Mouse (Mus musculus) ES-Bruce4 (cell line): ENCODE results near the gene Dirc2. TPM values are rescaled to one million over a fixed set of nuclear protein-coding genes. Genes with fewer than 3 reads are reported as not detected.

ENCODE experiments used
- H3K27ac ChIP-seq: 2 replicates; pipeline ENCODE4 v1.5.1; 2012; ENCODE audit warnings: low read length, inconsistent platforms; ENCODE audit not compliant: insufficient read depth
- H3K27me3 ChIP-seq: 2 replicates; pipeline ENCODE4 v1.6.1; 2012; ENCODE audit warnings: mild to moderate bottlenecking, low read length, inconsistent platforms; ENCODE audit not compliant: control insufficient read depth, poor library complexity, insufficient read depth, severe bottlenecking
- H3K36me3 ChIP-seq: 2 replicates; pipeline ENCODE4 v1.6.1; 2012; ENCODE audit warnings: inconsistent platforms, mild to moderate bottlenecking, low read length, moderate library complexity; ENCODE audit not compliant: control insufficient read depth, poor library complexity, insufficient read depth, severe bottlenecking
- H3K4me1 ChIP-seq: one replicate; pipeline ENCODE4 v1.8.1; 2011; ENCODE audit warnings: low read length; ENCODE audit not compliant: control insufficient read depth, insufficient read depth
- H3K4me3 ChIP-seq: 2 replicates; pipeline ENCODE4 v1.5.1; 2011; ENCODE audit warnings: low read depth, mild to moderate bottlenecking, low read length
- H3K9ac ChIP-seq: 2 replicates; pipeline ENCODE4 v1.6.1; 2012; ENCODE audit warnings: low read depth, mild to moderate bottlenecking, inconsistent platforms; ENCODE audit not compliant: poor library complexity, severe bottlenecking
- H3K9me3 ChIP-seq: replicated peaks from 2 replicates; pipeline ENCODE4 v1.6.1; 2012; ENCODE audit warnings: mild to moderate bottlenecking, low read length, inconsistent platforms; ENCODE audit not compliant: control insufficient read depth, poor library complexity, insufficient read depth, severe bottlenecking
- CTCF ChIP-seq: IDR thresholded peaks from one replicate; pipeline ENCODE4 v1.8.1; 2011; ENCODE audit warnings: low read depth, low read length
- EP300 ChIP-seq: IDR thresholded peaks from 2 replicates; pipeline ENCODE4 v1.6.1; 2011; ENCODE audit warnings: low read depth, low read length; ENCODE audit not compliant: insufficient read depth
- POLR2A ChIP-seq: IDR thresholded peaks from one replicate; pipeline ENCODE4 v1.8.1; 2011; ENCODE audit warnings: low read length; ENCODE audit not compliant: insufficient read depth
- polyA plus RNA-seq: library from polyadenylated mRNA; stranded (reverse); fragments of >200 nt; gene quantifications from 2 replicates; pipeline ENCODE4 v1.2.4, GENCODE M21; 2011; ENCODE audit warnings: low read depth; ENCODE audit not compliant: missing spikeins, insufficient read depth, insufficient read length

The Dirc2 gene
- polyA plus RNA-seq, 1 experiment: 18.5 TPM

DNA sequence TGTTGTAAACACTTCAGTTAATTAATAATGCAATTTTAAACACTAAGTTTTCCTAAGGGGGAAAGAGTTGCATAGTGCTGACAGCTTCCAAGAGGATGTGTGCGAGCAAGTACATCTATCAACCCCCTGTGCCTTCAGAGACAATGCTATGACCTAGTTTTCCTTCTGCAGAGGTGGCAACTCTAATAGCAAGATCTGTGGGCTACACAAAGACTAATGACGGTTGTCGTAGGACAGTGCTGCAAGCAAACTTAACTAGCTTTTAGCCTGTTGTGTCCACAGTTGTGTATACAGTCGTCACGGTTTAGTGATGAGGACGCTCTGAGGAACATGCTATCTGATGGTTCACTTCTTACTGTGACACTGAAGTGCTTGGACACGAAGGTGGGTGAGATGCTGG is 54.5 kb downstream of the Dirc2 start:
- Histone ChIP-seq H3K9ac (no peak overlapping the region), H3K36me3 (no peaks in the 10 kb centered on the region; the same call in 1 of the 2 replicates), H3K27me3 (no peaks in the 10 kb centered on the region), H3K9me3 (no peaks in the 10 kb centered on the region), H3K4me1 (no peaks in the 10 kb centered on the region), H3K27ac (no peak overlapping the region), H3K4me3 (no peak overlapping the region)
- TF ChIP-seq EP300 (no peak), CTCF (no peak), POLR2A (no peak)

GRCm38 (mm10) chr16:35713606-35714005 is 55.5 kb downstream of the Dirc2 start:
- Histone ChIP-seq H3K36me3 (no peaks in the 10 kb centered on the region; the same call in 1 of the 2 replicates), H3K9me3 (no peaks in the 10 kb centered on the region), H3K4me1 (no peaks in the 10 kb centered on the region), H3K27me3 (no peaks in the 10 kb centered on the region), H3K4me3 (no peak overlapping the region), H3K27ac (no peak overlapping the region), H3K9ac (no peak overlapping the region)
- TF ChIP-seq EP300 (no peak), POLR2A (no peak), CTCF (no peak)

DNA sequence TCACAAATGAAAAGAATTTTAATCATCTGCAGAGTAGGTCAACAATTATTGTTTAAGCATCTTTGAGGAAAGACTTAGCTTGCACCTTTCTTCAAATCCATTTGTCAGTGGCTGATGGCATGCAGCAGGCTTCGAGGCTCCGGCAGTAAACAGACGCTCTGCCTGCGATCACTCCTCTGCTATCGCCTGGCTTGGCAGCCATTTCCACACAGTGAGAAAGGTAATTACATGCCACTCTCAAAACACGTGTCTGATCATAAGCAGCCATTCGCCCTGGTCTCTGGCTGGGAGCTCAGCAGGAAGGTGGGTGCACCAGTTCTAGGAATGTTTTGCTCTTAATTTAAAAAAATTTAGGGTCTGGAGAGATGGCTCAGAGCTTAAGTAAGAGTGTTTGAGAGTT is 58.2 kb downstream of the Dirc2 start:
- Histone ChIP-seq H3K36me3 (no peaks in the 10 kb centered on the region; the same call in 1 of the 2 replicates), H3K9me3 (no peaks in the 10 kb centered on the region), H3K4me1 (no peaks in the 10 kb centered on the region), H3K4me3 (no peak overlapping the region), H3K9ac (no peak overlapping the region), H3K27ac (no peak overlapping the region), H3K27me3 (no peaks in the 10 kb centered on the region)
- TF ChIP-seq CTCF (no peak), EP300 (no peak), POLR2A (no peak)

DNA sequence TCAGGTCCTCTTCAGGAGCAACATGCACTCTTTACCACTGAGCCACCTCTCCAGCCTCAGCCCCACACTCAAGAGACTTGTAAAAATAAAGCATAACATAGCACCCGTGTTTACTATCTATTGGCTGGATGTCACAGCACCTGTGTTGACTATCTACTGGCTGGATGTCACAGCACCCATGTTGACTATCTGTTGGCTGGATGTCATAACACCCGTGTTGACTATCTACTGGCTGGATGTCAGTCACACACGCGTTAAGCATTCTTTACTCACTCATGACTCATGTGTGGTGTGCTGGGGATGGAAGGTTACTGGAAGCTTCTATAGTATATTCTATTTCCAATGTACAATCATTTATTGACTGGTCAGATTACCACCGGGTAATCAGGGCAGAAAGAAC is 62.2 kb downstream of the Dirc2 start:
- Histone ChIP-seq H3K4me3 (no peak overlapping the region), H3K9ac (no peak overlapping the region), H3K36me3 (no peaks in the 10 kb centered on the region), H3K27me3 (no peaks in the 10 kb centered on the region), H3K4me1 (no peaks in the 10 kb centered on the region), H3K9me3 (no peaks in the 10 kb centered on the region), H3K27ac (no peak overlapping the region)
- TF ChIP-seq POLR2A (no peak), CTCF (no peak), EP300 (no peak)

DNA sequence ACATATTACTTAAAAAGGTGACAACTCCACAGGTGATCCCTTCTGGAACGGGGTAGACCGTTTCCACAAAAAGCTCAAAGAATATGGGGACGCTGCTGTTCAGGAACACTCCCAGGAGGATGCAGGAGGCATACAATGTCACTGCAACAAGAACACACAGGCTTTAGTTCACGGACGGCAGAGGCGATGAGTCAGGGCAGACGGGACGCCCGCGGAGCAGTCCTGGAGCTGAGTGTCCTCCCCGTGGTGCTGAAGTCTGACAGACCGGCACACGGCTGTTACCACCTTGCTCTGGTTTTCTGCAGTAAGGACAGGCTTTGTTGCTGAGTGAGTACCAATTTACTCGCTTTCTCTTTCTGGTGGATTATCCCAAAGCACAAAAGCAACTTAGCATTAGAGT is 64.4 kb downstream of the Dirc2 start:
- H3K27me3 ChIP-seq: no peaks in the 10 kb centered on the region
- no peak for TF ChIP-seq EP300
- no peak for TF ChIP-seq POLR2A
- no peak for TF ChIP-seq CTCF
- no peaks in the 10 kb centered on the region for H3K4me1 ChIP-seq
- H3K9ac ChIP-seq: no peak overlapping the region
- no peak overlapping the region for H3K4me3 ChIP-seq
- H3K27ac ChIP-seq: no peak overlapping the region
- H3K9me3 ChIP-seq: no peaks in the 10 kb centered on the region
- H3K36me3 ChIP-seq: no peaks in the 10 kb centered on the region

GRCm38 (mm10) chr16:35703763-35704679 is 65.1 kb downstream of the Dirc2 start:
- Histone ChIP-seq H3K4me1 (no peaks in the 10 kb centered on the region), H3K4me3 (no peak overlapping the region), H3K9me3 (no peaks in the 10 kb centered on the region), H3K27me3 (no peaks in the 10 kb centered on the region), H3K27ac (no peak overlapping the region), H3K36me3 (no peaks in the 10 kb centered on the region), H3K9ac (no peak overlapping the region)
- no peak for TF ChIP-seq POLR2A
- TF ChIP-seq CTCF: no peak
- TF ChIP-seq EP300: no peak
